Mouse (Mus musculus): Measurements from ENCODE around the gene Ppp1r13b.

DNA sequence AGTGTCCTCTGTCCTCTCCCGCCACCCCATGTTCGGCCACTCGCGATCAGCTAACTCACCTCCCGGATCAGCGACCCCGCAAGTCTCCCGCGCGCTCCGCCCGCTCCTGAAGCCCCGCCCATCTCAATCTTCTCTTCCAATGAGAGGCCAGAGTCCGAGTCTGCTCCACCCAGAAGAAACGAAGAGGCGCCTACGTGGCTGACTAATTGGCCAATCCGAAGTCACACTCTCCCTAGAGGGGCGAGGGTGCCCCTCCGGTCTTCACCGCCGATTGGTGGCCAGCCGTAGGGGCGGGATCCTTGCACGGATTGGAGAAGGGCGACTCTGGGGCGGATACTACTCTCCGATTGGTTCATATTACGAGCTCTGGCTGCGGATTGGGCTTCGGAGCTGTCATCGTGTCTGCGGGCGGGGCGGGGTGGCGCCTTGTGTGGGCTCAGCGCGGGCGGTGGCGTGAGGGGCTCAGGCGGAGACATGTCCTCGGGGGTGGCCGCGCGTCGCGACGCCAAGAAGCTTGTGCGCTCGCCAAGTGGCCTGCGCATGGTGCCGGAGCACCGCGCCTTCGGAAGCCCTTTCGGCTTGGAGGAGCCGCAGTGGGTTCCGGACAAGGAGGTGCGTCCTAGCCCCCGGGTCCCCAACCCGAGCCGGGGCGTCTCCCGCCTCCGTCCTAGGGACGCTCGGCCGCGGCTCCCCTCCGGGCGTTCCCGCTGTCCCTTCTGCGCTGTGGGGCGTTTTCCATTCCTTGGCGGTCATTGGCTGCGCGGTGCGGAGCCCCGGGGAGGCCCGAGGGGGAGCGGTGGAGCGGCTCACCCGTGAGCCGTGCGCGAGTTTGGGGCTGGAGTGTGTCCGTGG, 93.9 kb downstream of the Ppp1r13b start, which contains the start of the genes Xrcc3 and Zfyve21:
- TF ChIP-seq POLR2A (IDR thresholded peaks at IDR 0.05; ENCODE audit: borderline replicate concordance, extremely low read depth, low read depth, low read length) (peak; percentile 91), CTCF (IDR thresholded peaks at IDR 0.05; ENCODE audit: insufficient read depth, low read length) (no peak)
